Mouse (Mus musculus) kidney, embryonic 14.5 days (tissue): ENCODE measurements at regions not wholly inside any gene's neighbourhood (a gene's known extent, or its start where the extent isn't known, plus 50 kb on each side); places are given as distances from the start of the nearest gene placed in this dataset.

Experiments
- ATAC-seq: fragments of 200-750 bp; cut with Nextera tagmentation; 2 replicates; pipeline ENCODE4 v1.8.0; 2017; ENCODE audit warnings: moderate number of reproducible peaks, mild to moderate bottlenecking, moderate TSS enrichment, moderate library complexity; ENCODE audit not compliant: low FRiP score, low TSS enrichment
- H3K27ac ChIP-seq: fragments of 300-500 bp; sonication (generic); 2 replicates; pipeline ENCODE4 v1.5.1; 2014; ENCODE audit warnings: low read depth, mild to moderate bottlenecking, low read length, moderate library complexity, mixed read lengths
- H3K27me3 ChIP-seq: fragments of 300-500 bp; sonication (generic); 2 replicates; pipeline ENCODE4 v1.6.1; 2014; ENCODE audit warnings: mild to moderate bottlenecking, low read length; ENCODE audit not compliant: control insufficient read depth, insufficient read depth
- H3K36me3 ChIP-seq: fragments of 300-500 bp; sonication (generic); 2 replicates; pipeline ENCODE4 v1.6.1; 2014; ENCODE audit warnings: low read length, mixed read lengths; ENCODE audit not compliant: control insufficient read depth, insufficient read depth
- H3K4me1 ChIP-seq: fragments of 300-500 bp; sonication (generic); 2 replicates; pipeline ENCODE4 v1.6.1; 2014; ENCODE audit warnings: low read length, mixed read lengths; ENCODE audit not compliant: control insufficient read depth, insufficient read depth
- H3K4me2 ChIP-seq: fragments of 300-500 bp; sonication (generic); replicated peaks from 2 replicates; pipeline ENCODE4 v1.6.1; 2014; ENCODE audit warnings: low read depth, mild to moderate bottlenecking, low read length
- H3K4me3 ChIP-seq: fragments of 300-500 bp; sonication (generic); 2 replicates; pipeline ENCODE4 v1.5.1; 2014; ENCODE audit warnings: mild to moderate bottlenecking, low read length
- H3K9ac ChIP-seq: fragments of 300-500 bp; sonication (generic); 2 replicates; pipeline ENCODE4 v1.6.1; 2014; ENCODE audit warnings: low read depth, mild to moderate bottlenecking, low read length, moderate library complexity
- H3K9me3 ChIP-seq: fragments of 300-500 bp; sonication (generic); 2 replicates; pipeline ENCODE4 v1.6.1; 2016; ENCODE audit warnings: low read length; ENCODE audit not compliant: control insufficient read depth
- WGBS: fragments of 180-500 bp; shearing (Covaris S2); extraction: QIAGEN DNeasy Blood & Tissue Kit; methylation state at CpG from one replicate; pipeline ENCODE4 v1.1.7; 2014; 5-methylcytosine and 5-hydroxymethylcytosine counted together

DNA sequence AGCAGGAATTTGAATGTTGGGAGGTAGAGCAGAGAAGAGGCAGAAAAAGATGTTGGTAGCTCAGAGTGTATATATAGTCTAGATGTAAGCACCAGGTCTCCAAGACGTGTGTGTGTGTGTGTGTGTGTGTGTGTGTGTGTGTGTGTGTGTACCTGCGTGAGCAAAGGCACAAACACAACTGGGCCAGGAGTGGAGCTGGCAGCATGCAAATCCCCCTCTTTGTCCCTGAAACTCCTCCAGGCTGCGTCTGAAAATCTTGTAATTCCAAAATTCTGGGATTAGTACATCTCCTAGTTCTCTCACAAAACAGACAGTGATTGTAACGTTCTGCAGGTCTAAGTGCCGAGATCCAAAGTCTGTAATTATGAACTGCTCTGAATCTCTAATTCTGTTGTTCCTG, 137.8 kb upstream of the Gm12830 start:
- peak overlapping the region; percentile 48; the same call in 1 of the 2 replicates for H3K27ac ChIP-seq
- no peaks in the 10 kb centered on the region for H3K36me3 ChIP-seq
- no peaks in the 10 kb centered on the region; the same call in 1 of the 2 replicates for H3K27me3 ChIP-seq
- 61% methylated on average over 5 of the region's 5 CpGs for WGBS
- ATAC-seq, result no peak
- no peak overlapping the region for H3K4me3 ChIP-seq
- peaks cover 36% of the 10 kb centered on the region for H3K4me1 ChIP-seq
- H3K4me2 ChIP-seq, result no peak overlapping the region
- H3K9ac ChIP-seq, result no peak overlapping the region
- no peaks in the 10 kb centered on the region for H3K9me3 ChIP-seq

DNA sequence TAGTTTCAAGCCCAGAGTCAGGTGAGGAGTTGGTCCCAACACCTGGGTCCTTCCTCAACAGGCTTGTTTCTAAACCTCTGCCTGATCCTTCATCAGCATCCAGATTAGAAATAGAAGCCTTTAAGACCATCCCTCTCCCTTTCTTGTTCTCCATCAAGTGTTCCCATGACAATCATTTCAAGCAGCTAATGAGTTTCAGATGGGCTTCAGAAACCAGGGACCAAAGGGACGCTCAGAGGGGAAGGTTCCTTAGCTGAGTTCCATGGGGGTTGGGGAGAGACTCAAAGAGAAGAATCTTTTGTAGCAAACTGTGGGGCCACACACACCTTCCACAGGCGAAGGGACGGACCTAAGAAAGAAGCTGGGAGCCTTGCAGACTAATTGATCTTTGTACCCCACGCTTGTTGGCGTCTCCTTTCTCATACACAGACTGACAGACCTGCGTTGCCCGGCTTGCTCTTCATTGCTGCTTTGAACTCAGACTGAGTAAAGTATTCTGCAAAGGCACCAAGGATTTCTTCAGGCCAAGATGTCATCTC, 136.6 kb upstream of the Gm12830 start:
- Histone ChIP-seq H3K9ac (no peak overlapping the region), H3K4me1 (peaks cover 32% of the 10 kb centered on the region), H3K9me3 (no peaks in the 10 kb centered on the region), H3K4me3 (no peak overlapping the region), H3K4me2 (no peak overlapping the region), H3K27me3 (no peaks in the 10 kb centered on the region; the same call in 1 of the 2 replicates), H3K36me3 (no peaks in the 10 kb centered on the region), H3K27ac (no peak overlapping the region)
- no peak for ATAC-seq
- WGBS, result 79% methylated on average over 7 of the region's 7 CpGs

DNA sequence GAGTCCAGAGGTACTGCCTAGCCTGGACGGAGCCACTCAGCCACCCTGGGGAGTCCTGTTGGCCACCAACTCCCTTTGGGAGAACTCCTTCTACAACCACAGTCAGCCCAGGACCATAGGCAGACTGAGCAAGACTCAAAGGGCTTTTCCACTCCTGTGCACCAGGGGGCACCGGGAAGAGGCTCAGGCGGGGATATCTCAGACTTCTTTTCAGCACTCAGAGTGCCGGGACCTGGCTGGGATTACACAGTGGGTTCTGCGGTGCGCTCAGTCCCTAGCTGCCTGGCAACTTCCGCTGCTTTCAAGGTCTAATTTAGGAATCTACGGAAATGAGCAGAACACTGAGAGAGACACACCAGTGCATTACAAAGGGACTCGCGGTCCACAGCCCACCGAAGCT, 136.1 kb upstream of the Gm12830 start:
- 17% methylated on average over 11 of the region's 11 CpGs for WGBS
- H3K4me1 ChIP-seq, result peaks cover 26% of the 10 kb centered on the region
- peak overlapping the region; percentile 28; the same call in 1 of the 2 replicates for H3K9ac ChIP-seq
- no peaks in the 10 kb centered on the region for H3K36me3 ChIP-seq
- H3K9me3 ChIP-seq, result no peaks in the 10 kb centered on the region
- peak; percentile 68 for ATAC-seq
- H3K4me2 ChIP-seq, result no peak overlapping the region; the same call in 1 of the 2 replicates
- no peaks in the 10 kb centered on the region; the same call in 1 of the 2 replicates for H3K27me3 ChIP-seq
- no peak overlapping the region; the same call in 1 of the 2 replicates for H3K4me3 ChIP-seq
- H3K27ac ChIP-seq, result no peak overlapping the region

DNA sequence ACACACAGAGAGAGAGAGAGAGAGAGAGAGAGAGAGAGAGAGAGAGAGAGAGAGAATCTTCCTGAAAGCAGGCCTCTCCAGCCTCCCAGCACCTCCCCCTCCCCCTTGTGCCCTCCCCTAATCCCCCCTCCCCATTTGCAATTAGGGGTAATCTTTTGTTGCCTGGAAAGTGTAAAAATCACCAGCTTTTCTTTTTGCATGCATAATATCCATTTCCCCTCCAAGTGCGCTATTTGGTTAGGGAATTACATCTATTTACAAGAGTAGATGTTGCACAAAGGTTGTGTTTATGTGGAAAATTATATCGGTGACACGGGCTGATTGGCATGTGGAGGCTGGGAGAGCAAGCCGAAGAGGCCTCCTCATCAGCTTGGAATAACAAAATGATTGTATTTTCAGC, 135.4 kb upstream of the Gm12830 start:
- 62% methylated on average over 4 of the region's 4 CpGs for WGBS
- no peak for ATAC-seq
- Histone ChIP-seq H3K4me2 (no peak overlapping the region), H3K27me3 (no peaks in the 10 kb centered on the region; the same call in 1 of the 2 replicates), H3K4me1 (peaks cover 26% of the 10 kb centered on the region), H3K36me3 (no peaks in the 10 kb centered on the region), H3K27ac (no peak overlapping the region), H3K9me3 (no peaks in the 10 kb centered on the region), H3K4me3 (no peak overlapping the region), H3K9ac (no peak overlapping the region)

DNA sequence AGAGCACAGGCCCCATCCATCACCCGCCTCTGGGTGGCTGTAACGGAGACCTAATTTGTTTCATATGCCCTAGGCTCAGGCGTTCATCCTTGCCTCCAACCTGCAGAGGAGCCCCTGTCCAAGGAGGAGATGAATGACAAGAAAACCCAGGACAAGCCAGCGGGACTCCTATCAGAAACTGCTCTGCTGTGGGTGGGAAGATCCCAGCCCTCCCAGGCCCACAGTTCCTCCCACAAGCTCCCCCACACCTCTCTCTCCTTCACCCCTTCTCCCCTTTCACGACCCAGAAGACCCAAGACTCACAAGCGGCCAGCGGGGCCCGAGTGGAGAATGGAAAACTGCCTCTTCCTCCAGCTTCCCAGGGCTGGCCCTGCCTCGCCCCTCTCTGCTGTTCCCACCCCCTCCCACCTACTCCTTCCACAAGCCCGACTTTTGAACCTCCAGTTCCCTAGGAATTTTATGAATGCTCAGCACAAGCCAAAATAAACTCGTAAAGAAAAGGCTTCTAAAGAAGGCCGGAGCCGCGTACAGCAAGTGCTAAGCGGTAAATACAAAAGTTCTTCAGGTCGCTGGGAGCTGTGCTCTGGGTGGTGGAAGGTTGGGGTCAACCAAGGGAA, 133.1 kb upstream of the Gm12830 start:
- H3K27me3 ChIP-seq, result no peaks in the 10 kb centered on the region; the same call in 1 of the 2 replicates
- peaks cover 19% of the 10 kb centered on the region; the same call in 1 of the 2 replicates for H3K4me1 ChIP-seq

DNA sequence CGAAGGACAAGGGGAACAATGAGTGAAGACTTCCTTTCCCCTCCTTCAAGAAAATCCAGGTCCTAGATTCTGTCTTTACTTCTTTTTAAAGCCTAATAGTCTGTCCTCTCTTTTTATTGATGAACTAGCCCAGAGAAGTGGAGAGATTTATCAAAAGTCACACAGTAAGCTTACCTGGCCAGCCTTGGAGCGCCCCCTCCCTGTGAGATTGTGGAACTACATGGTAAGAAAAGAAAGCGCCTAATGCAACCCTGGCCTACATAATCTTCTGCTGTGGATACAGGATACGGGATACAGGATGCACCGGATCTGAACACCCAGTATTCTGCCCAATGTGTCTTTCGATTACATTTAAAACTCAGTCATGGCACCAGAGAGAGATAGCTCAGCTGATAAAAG, 132.6 kb upstream of the Gm12830 start:
- no peaks in the 10 kb centered on the region for H3K36me3 ChIP-seq
- H3K27me3 ChIP-seq, result no peaks in the 10 kb centered on the region; the same call in 1 of the 2 replicates
- H3K4me2 ChIP-seq, result no peak overlapping the region
- no peak overlapping the region for H3K4me3 ChIP-seq
- WGBS, result 69% methylated on average over 6 of the region's 6 CpGs
- H3K27ac ChIP-seq, result peak overlapping the region; percentile 68; the same call in 1 of the 2 replicates
- no peak overlapping the region for H3K9ac ChIP-seq
- H3K4me1 ChIP-seq, result peaks cover 19% of the 10 kb centered on the region; the same call in 1 of the 2 replicates
- no peak for ATAC-seq
- no peaks in the 10 kb centered on the region for H3K9me3 ChIP-seq

More for the DNA sequence above, 133.1 kb upstream of the Gm12830 start:
- whole genome bisulfite sequencing, result 15% methylated on average over 16 of the region's 16 CpGs
- Histone ChIP-seq H3K9me3 (no peaks in the 10 kb centered on the region), H3K27ac (peak overlapping the region; percentile 68; the same call in 1 of the 2 replicates), H3K9ac (no peak overlapping the region), H3K4me2 (peak overlapping the region; percentile 17; the same call in 1 of the 2 replicates), H3K36me3 (no peaks in the 10 kb centered on the region), H3K4me3 (no peak overlapping the region)
- peak; percentile 83 for ATAC-seq

DNA sequence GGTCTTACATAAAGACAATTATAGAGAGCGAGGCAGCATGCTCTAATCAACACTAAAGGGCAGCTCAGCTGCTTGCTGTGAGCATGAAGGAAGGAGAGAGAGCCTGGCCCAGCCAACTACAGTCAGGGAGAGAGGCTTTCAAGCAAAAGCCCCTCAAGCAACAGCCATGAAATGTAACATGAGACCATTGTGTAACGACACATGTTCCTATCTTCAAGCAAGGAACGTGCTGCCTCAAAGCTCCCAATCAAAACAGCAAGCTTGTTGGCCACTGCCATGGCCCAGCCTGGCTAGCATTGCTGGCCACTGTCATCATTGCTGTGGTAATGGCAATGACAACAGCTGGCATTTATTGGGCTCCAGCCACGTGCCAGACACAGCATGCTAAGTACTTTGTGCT, 115.9 kb upstream of the Gm12830 start:
- Histone ChIP-seq H3K27me3 (no peaks in the 10 kb centered on the region; the same call in 1 of the 2 replicates), H3K27ac (no peak overlapping the region), H3K9ac (no peak overlapping the region), H3K9me3 (no peaks in the 10 kb centered on the region), H3K4me3 (no peak overlapping the region), H3K4me2 (no peak overlapping the region), H3K4me1 (peaks cover 3% of the 10 kb centered on the region; the same call in 1 of the 2 replicates), H3K36me3 (no peaks in the 10 kb centered on the region)
- WGBS, result 41% methylated on average over 4 of the region's 4 CpGs
- no peak; the same call in 1 of the 2 replicates for ATAC-seq

DNA sequence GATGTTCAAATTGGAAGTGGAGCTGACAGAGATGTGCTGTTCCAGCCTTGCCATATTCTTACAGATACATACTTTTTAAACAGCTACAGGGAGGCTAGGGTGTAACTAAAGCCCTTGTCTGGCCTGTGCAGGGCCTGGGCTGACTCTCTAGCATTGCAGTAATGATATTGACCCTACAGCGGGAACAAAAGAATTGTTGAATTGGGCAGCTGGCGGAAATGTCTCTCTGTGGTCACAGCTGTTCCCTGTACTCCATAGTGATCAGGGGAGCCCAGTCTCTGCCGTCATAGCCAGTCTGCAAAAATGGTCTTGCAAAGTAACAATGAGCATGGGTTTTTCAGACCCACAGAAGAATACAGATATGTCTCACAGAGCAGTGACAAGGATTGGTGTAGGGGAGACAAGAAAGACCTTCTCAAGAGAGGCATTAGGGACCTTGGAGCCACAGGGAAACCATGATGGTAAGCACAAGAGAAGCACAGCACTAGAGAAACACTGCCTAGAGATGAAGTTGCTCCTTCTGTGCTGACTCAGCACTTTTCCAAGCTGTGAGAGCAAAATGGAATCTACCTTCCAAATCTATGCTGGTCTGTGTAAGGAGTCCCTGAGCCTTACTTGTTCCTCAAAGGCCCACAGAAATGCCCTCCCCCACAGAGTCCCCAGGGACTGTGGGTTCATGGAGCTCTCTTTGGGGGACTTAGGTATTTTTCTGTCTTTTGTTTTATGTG, 111.2 kb upstream of the Gm12830 start:
- no peak overlapping the region for H3K4me2 ChIP-seq
- no peaks in the 10 kb centered on the region; the same call in 1 of the 2 replicates for H3K27me3 ChIP-seq
- no peak for ATAC-seq
- H3K9me3 ChIP-seq, result no peaks in the 10 kb centered on the region
- H3K4me3 ChIP-seq, result no peak overlapping the region
- no peaks in the 10 kb centered on the region for H3K36me3 ChIP-seq
- 86% methylated on average over 3 of the region's 3 CpGs for WGBS
- no peak overlapping the region for H3K9ac ChIP-seq
- H3K27ac ChIP-seq, result no peak overlapping the region
- peaks cover 5% of the 10 kb centered on the region; the same call in 1 of the 2 replicates for H3K4me1 ChIP-seq
